Mouse (Mus musculus) adrenal gland (tissue): Measurements from ENCODE around the gene Vmn1r32.

Experiments
- intact Hi-C: fragments of 180-260 bp; cut with DNase I; formaldehyde crosslinking; loops from one replicate; pipeline ENCODE4 v1.15.1; 2025
- long read RNA-seq, 2 experiments: library from polyadenylated mRNA; unstranded; transcript quantifications; one replicate each; pipeline ENCODE4 v2.0.0; 2020; ENCODE audit warnings: borderline replicate concordance in 1 of 2; ENCODE audit not compliant: insufficient replicate concordance in 1 of 2

Vmn1r32 gene
- long read RNA-seq, experiment 1: 0 reads
- long read RNA-seq, experiment 2: 0 reads

GRCm38 (mm10) chr6:66559996-66560395 is at the start of gene Vmn1r32:
Gene Vmn1r32 (minus strand): TSS chr6:66560096.
- intact Hi-C loops: no loop called here

GRCm38 (mm10) chr6:66595804-66596203 is 35.9 kb upstream of the Vmn1r32 start:
- intact Hi-C loops: no loop called here

- intact Hi-C loops: no loop called here
Observed at GRCm38 (mm10) chr6:66535966-66536365, 23.9 kb downstream of the Vmn1r32 start.

- intact Hi-C loops: no loop called here
Observed at GRCm38 (mm10) chr6:66535028-66535862, 24.7 kb downstream of the Vmn1r32 start, which contains the start of gene Mad2l1. Gene Mad2l1 (plus strand): TSS chr6:66535390.

- intact Hi-C loops: loop anchor here (5.0 kb wide), 2 partner anchors 882 to 1022 kb away; no protein-coding TSS in a partner anchor
Observed at GRCm38 (mm10) chr6:66534366-66534941, 25.4 kb downstream of the Vmn1r32 start.

GRCm38 (mm10) chr6:66533241-66533640 is 26.7 kb downstream of the Vmn1r32 start:
- intact Hi-C loops: loop anchor here (5.0 kb wide), 2 partner anchors 881 to 1021 kb away; no protein-coding TSS in a partner anchor

- intact Hi-C loops: no loop called here
Observed at GRCm38 (mm10) chr6:66528386-66528785, 31.5 kb downstream of the Vmn1r32 start.

- intact Hi-C loops: no loop called here
Observed at GRCm38 (mm10) chr6:66516368-66516767, 43.5 kb downstream of the Vmn1r32 start.
